Mouse (Mus musculus) left cerebral cortex, postnatal 4 days (tissue): ENCODE results near the gene Hist3h2a. TPM values are rescaled to one million over a fixed set of nuclear protein-coding genes. Genes with fewer than 3 reads are reported as not detected.

Experiments used
- DNase-seq: peaks from one replicate; pipeline ENCODE4 v3.0.0-alpha.2; 2022
- intact Hi-C: fragments of 180-260 bp; cut with DNase I; formaldehyde crosslinking; loops from one replicate; pipeline ENCODE4 v1.15.1; 2025
- total RNA-seq, 2 experiments: library from RNA; stranded (reverse); gene quantifications; 2 replicates each; pipeline ENCODE4 v1.2.3; 2021

Hist3h2a gene
- total RNA-seq, result 100 to 1,000 TPM in 1 of 2 experiments, 10 to 100 TPM in 1; 95.0 to 101 TPM

GRCm38 (mm10) chr11:58954420-58955142 lies at the start of gene Hist3h2a, which contains the start of gene Trim17:
TSS of gene Hist3h2a (plus strand) at chr11:58954685.
TSS of gene Trim17 (plus strand) at chr11:58954685.
- DNase-seq, result peak; percentile 89
- intact Hi-C loops, result loop anchor here (10.0 kb wide), 1 partner anchor 250 kb away; the partner anchor contains the start of genes 2310033P09Rik and Mrpl55

GRCm38 (mm10) chr11:58904838-58905237 lies 49.6 kb upstream of the Hist3h2a start:
- intact Hi-C loops, result no loop called here
- no peak for DNase-seq

GRCm38 (mm10) chr11:58913776-58914175 lies 40.7 kb upstream of the Hist3h2a start:
- no peak for DNase-seq
- intact Hi-C loops, result no loop called here

GRCm38 (mm10) chr11:58914461-58915028 lies 39.9 kb upstream of the Hist3h2a start:
- DNase-seq, result peak; percentile 19
- intact Hi-C loops, result no loop called here

GRCm38 (mm10) chr11:58916879-58917744 lies 37.4 kb upstream of the Hist3h2a start:
- peak; percentile 43 for DNase-seq
- intact Hi-C loops, result no loop called here

- DNase-seq, result no peak
- intact Hi-C loops, result no loop called here
Observed at GRCm38 (mm10) chr11:58917745-58918366, 36.6 kb upstream of the Hist3h2a start, which contains the start of gene Btnl10. TSS of gene Btnl10 (plus strand) at chr11:58917908.

- intact Hi-C loops, result no loop called here
- DNase-seq, result no peak
Observed at GRCm38 (mm10) chr11:58918759-58919158, 35.7 kb upstream of the Hist3h2a start.

- no peak for DNase-seq
- intact Hi-C loops, result loop anchor here (10.0 kb wide), 1 partner anchor 372 kb away; the partner anchor contains the start of gene Wnt3a
Observed at GRCm38 (mm10) chr11:58922420-58922819, 32.1 kb upstream of the Hist3h2a start.

- no peak for DNase-seq
Observed at GRCm38 (mm10) chr11:58926651-58927050, 27.8 kb upstream of the Hist3h2a start.

GRCm38 (mm10) chr11:58927053-58927452 lies 27.4 kb upstream of the Hist3h2a start:
- intact Hi-C loops, result loop anchor here (10.0 kb wide), 1 partner anchor 368 kb away; the partner anchor contains the start of gene Wnt3a

More at GRCm38 (mm10) chr11:58926651-58927050, 27.8 kb upstream of the Hist3h2a start:
- intact Hi-C loops, result loop anchor here (10.0 kb wide), 1 partner anchor 368 kb away; the partner anchor contains the start of gene Wnt3a

GRCm38 (mm10) chr11:58927790-58928651 lies 26.5 kb upstream of the Hist3h2a start:
- intact Hi-C loops, result loop anchor here (10.0 kb wide), 1 partner anchor 367 kb away; the partner anchor contains the start of gene Wnt3a

More at GRCm38 (mm10) chr11:58927053-58927452, 27.4 kb upstream of the Hist3h2a start:
- DNase-seq, result no peak

GRCm38 (mm10) chr11:58929055-58929454 lies 25.4 kb upstream of the Hist3h2a start:
- intact Hi-C loops, result loop anchor here (10.0 kb wide), 1 partner anchor 366 kb away; the partner anchor contains the start of gene Wnt3a
- no peak for DNase-seq

More at GRCm38 (mm10) chr11:58927790-58928651, 26.5 kb upstream of the Hist3h2a start:
- DNase-seq, result peak; percentile 64

- intact Hi-C loops, result loop anchor here (10.0 kb wide), 1 partner anchor 365 kb away; the partner anchor contains the start of gene Wnt3a
- DNase-seq, result no peak
Observed at GRCm38 (mm10) chr11:58929641-58930040, 24.8 kb upstream of the Hist3h2a start.

- DNase-seq, result no peak
- intact Hi-C loops, result no loop called here
Observed at GRCm38 (mm10) chr11:58930254-58930653, 24.2 kb upstream of the Hist3h2a start.

- intact Hi-C loops, result no loop called here
- no peak for DNase-seq
Observed at GRCm38 (mm10) chr11:58931576-58931975, 22.9 kb upstream of the Hist3h2a start.

- intact Hi-C loops, result no loop called here
- no peak for DNase-seq
Observed at GRCm38 (mm10) chr11:58937909-58938308, 16.6 kb upstream of the Hist3h2a start.

- DNase-seq, result peak; percentile 93
- intact Hi-C loops, result no loop called here
Observed at GRCm38 (mm10) chr11:58938322-58939087, 16.0 kb upstream of the Hist3h2a start, which contains the start of gene Rnf187. TSS of gene Rnf187 (minus strand) at chr11:58938916.

GRCm38 (mm10) chr11:58939088-58939439 lies 15.4 kb upstream of the Hist3h2a start:
- no peak for DNase-seq
- intact Hi-C loops, result no loop called here
